Mouse (Mus musculus): ENCODE data around the gene Nin.

DNA sequence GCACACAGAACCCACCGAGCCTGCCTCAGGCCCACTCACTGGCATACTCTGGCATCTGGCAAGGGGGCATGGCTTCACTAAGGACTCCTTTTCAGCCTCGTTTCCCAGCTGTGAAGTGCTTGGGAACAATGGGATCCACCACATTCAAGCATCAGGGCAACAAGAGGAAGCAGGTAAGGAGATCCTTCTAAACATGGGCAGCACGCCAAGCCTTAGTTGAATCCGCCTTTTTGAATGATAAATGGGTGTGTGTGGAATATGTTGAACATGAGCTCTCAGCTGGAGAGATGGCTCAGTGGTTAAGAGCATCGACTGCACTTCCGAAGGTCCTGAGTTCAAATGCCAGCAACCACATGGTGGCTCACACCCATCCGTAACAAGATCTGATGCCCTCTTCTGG lies 66.2 kb downstream of the Nin start:
- TF ChIP-seq CHD2 (IDR thresholded peaks at IDR 0.05; ENCODE audit: low read depth, low read length) (no peak), ZNF384 (IDR thresholded peaks at IDR 0.05; ENCODE audit: low read depth, low read length) (no peak), ZC3H11A (IDR thresholded peaks at IDR 0.05; ENCODE audit: borderline replicate concordance, low read depth, low read length) (no peak), HCFC1 (IDR thresholded peaks at IDR 0.05; ENCODE audit: borderline replicate concordance, insufficient read depth, low read length) (no peak)
